Mouse (Mus musculus): ENCODE results near the gene Myo15. TPM values are rescaled to one million over a fixed set of nuclear protein-coding genes. Genes with fewer than 3 reads are reported as not detected.

Gene Myo15
- polyA plus RNA-seq, 1 experiment from 2014 or later, result not detected

- Histone ChIP-seq H3K4me2 (peak within 1 kb of the TSS; percentile 80), H3K36me3 (peaks cover 21% of the 10 kb centered on the region), H3K9ac (peak within 1 kb of the TSS; percentile 80), H3K27me3 (0 out of 2 replicates have a peak, but pooled peaks cover 4% of the 10 kb centered on the region), H3K4me3 (peak within 1 kb of the TSS; percentile 83), H3K9me3 (replicated peaks) (no peaks in the 10 kb centered on the region), H3K27ac (peak within 1 kb of the TSS; percentile 72), H3K4me1 (replicated peaks) (peaks cover 11% of the 10 kb centered on the region)
- peak; percentile 63; the same call in 1 of the 2 replicates for ATAC-seq (replicated peaks; ENCODE audit: insufficient number of reproducible peaks, insufficient read depth, low FRiP score, low read depth)
- WGBS, result 4% methylated on average over 27 of the region's 27 CpGs
Observed at GRCm38 (mm10) chr11:60454080-60454744, 14.9 kb upstream of the Myo15 start, which contains the start of gene Drg2. Gene Drg2, plus strand, starts transcription at chr11:60454591.

- Histone ChIP-seq H3K9ac (peak overlapping the region; percentile 80), H3K36me3 (peaks cover 26% of the 10 kb centered on the region), H3K4me1 (replicated peaks) (peaks cover 11% of the 10 kb centered on the region), H3K4me3 (peak overlapping the region; percentile 83), H3K27ac (peak overlapping the region; percentile 72), H3K9me3 (replicated peaks) (no peaks in the 10 kb centered on the region), H3K27me3 (0 out of 2 replicates have a peak, but pooled peaks cover 4% of the 10 kb centered on the region), H3K4me2 (peak overlapping the region; percentile 80)
- ATAC-seq (replicated peaks; ENCODE audit: insufficient number of reproducible peaks, insufficient read depth, low FRiP score, low read depth), result no peak
- under 1% methylated on average over 17 of the region's 17 CpGs for WGBS
Observed at GRCm38 (mm10) chr11:60454745-60455087, 14.4 kb upstream of the Myo15 start.

- no peak overlapping the region for H3K4me3 ChIP-seq
- 93% methylated on average over 1 of the region's 1 CpGs for WGBS
- H3K4me1 ChIP-seq (replicated peaks), result peaks cover 11% of the 10 kb centered on the region
- H3K27ac ChIP-seq, result no peak overlapping the region
- H3K27me3 ChIP-seq, result no peaks in the 10 kb centered on the region
- H3K36me3 ChIP-seq, result peaks cover 56% of the 10 kb centered on the region
- no peaks in the 10 kb centered on the region for H3K9me3 ChIP-seq (replicated peaks)
- H3K9ac ChIP-seq, result no peak overlapping the region
- ATAC-seq (replicated peaks; ENCODE audit: insufficient number of reproducible peaks, insufficient read depth, low FRiP score, low read depth), result no peak
- H3K4me2 ChIP-seq, result no peak overlapping the region
Observed at GRCm38 (mm10) chr11:60457973-60458372, 11.2 kb upstream of the Myo15 start.

GRCm38 (mm10) chr11:60465943-60466380 is 3.2 kb upstream of the Myo15 start:
- Histone ChIP-seq H3K4me1 (replicated peaks) (no peaks in the 10 kb centered on the region), H3K27me3 (no peaks in the 10 kb centered on the region), H3K9me3 (replicated peaks) (no peaks in the 10 kb centered on the region), H3K27ac (no peak overlapping the region), H3K36me3 (peaks cover 79% of the 10 kb centered on the region), H3K4me2 (no peak overlapping the region), H3K9ac (no peak overlapping the region), H3K4me3 (no peak overlapping the region)
- ATAC-seq (replicated peaks; ENCODE audit: insufficient number of reproducible peaks, insufficient read depth, low FRiP score, low read depth), result no peak
- WGBS, result 87% methylated on average over 2 of the region's 2 CpGs

- H3K27me3 ChIP-seq, result no peaks in the 10 kb centered on the region
- peaks cover 35% of the 10 kb centered on the region for H3K36me3 ChIP-seq
- H3K9me3 ChIP-seq (replicated peaks), result no peaks in the 10 kb centered on the region
- no peak overlapping the region for H3K4me3 ChIP-seq
- no peak for ATAC-seq (replicated peaks; ENCODE audit: insufficient number of reproducible peaks, insufficient read depth, low FRiP score, low read depth)
- 0 out of 2 replicates have a peak, but pooled peaks cover 2% of the 10 kb centered on the region for H3K4me1 ChIP-seq (replicated peaks)
- no peak overlapping the region for H3K9ac ChIP-seq
- no peak overlapping the region for H3K27ac ChIP-seq
- WGBS, result 79% methylated on average over 9 of the region's 9 CpGs
- no peak overlapping the region for H3K4me2 ChIP-seq
Observed at GRCm38 (mm10) chr11:60470743-60471142, 1.6 kb downstream of the Myo15 start.

- H3K4me3 ChIP-seq, result no peak overlapping the region
- no peak overlapping the region for H3K9ac ChIP-seq
- peaks cover 10% of the 10 kb centered on the region; the same call in 1 of the 2 replicates for H3K27me3 ChIP-seq
- H3K9me3 ChIP-seq (replicated peaks), result no peaks in the 10 kb centered on the region
- H3K27ac ChIP-seq, result no peak overlapping the region
- WGBS, result 74% methylated on average over 5 of the region's 5 CpGs
- ATAC-seq (replicated peaks; ENCODE audit: insufficient number of reproducible peaks, insufficient read depth, low FRiP score, low read depth), result no peak
- no peak overlapping the region for H3K4me2 ChIP-seq
- peaks cover 9% of the 10 kb centered on the region for H3K4me1 ChIP-seq (replicated peaks)
- H3K36me3 ChIP-seq, result peaks cover 2% of the 10 kb centered on the region; the same call in 1 of the 2 replicates
Observed at GRCm38 (mm10) chr11:60474534-60474933, 5.4 kb downstream of the Myo15 start.

GRCm38 (mm10) chr11:60475668-60476362 is 6.7 kb downstream of the Myo15 start:
- H3K4me2 ChIP-seq, result no peak overlapping the region
- H3K9me3 ChIP-seq (replicated peaks), result no peaks in the 10 kb centered on the region
- H3K9ac ChIP-seq, result no peak overlapping the region
- H3K36me3 ChIP-seq, result no peaks in the 10 kb centered on the region
- no peak for ATAC-seq (replicated peaks; ENCODE audit: insufficient number of reproducible peaks, insufficient read depth, low FRiP score, low read depth)
- WGBS, result 82% methylated on average over 5 of the region's 5 CpGs
- H3K4me3 ChIP-seq, result no peak overlapping the region
- H3K4me1 ChIP-seq (replicated peaks), result peaks cover 9% of the 10 kb centered on the region
- no peak overlapping the region for H3K27ac ChIP-seq
- peaks cover 20% of the 10 kb centered on the region for H3K27me3 ChIP-seq

- Histone ChIP-seq H3K9ac (no peak overlapping the region), H3K27me3 (peaks cover 20% of the 10 kb centered on the region), H3K4me1 (replicated peaks) (peaks cover 7% of the 10 kb centered on the region), H3K27ac (no peak overlapping the region), H3K4me2 (peak overlapping the region; percentile 57), H3K4me3 (peak overlapping the region; percentile 24), H3K9me3 (replicated peaks) (no peaks in the 10 kb centered on the region), H3K36me3 (no peaks in the 10 kb centered on the region)
- WGBS, result 15% methylated on average over 17 of the region's 17 CpGs
- ATAC-seq (replicated peaks; ENCODE audit: insufficient number of reproducible peaks, insufficient read depth, low FRiP score, low read depth), result 0 out of 2 replicates have a peak, but pooled peaks have one; percentile 10
Observed at GRCm38 (mm10) chr11:60478121-60478520, 9.0 kb downstream of the Myo15 start.

GRCm38 (mm10) chr11:60486267-60486666 is 17.1 kb downstream of the Myo15 start:
- 38% methylated on average over 3 of the region's 3 CpGs for WGBS
- no peak for ATAC-seq (replicated peaks; ENCODE audit: insufficient number of reproducible peaks, insufficient read depth, low FRiP score, low read depth)

GRCm38 (mm10) chr11:60492726-60493125 is 23.6 kb downstream of the Myo15 start:
- H3K4me2 ChIP-seq, result no peak overlapping the region
- no peak overlapping the region for H3K27ac ChIP-seq
- peaks cover 28% of the 10 kb centered on the region for H3K27me3 ChIP-seq
- WGBS, result 79% methylated on average over 5 of the region's 5 CpGs
- no peak for ATAC-seq (replicated peaks; ENCODE audit: insufficient number of reproducible peaks, insufficient read depth, low FRiP score, low read depth)
- H3K4me3 ChIP-seq, result no peak overlapping the region
- no peaks in the 10 kb centered on the region for H3K9me3 ChIP-seq (replicated peaks)
- no peaks in the 10 kb centered on the region for H3K4me1 ChIP-seq (replicated peaks)
- H3K36me3 ChIP-seq, result no peaks in the 10 kb centered on the region
- no peak overlapping the region for H3K9ac ChIP-seq

More at GRCm38 (mm10) chr11:60486267-60486666, 17.1 kb downstream of the Myo15 start:
- Histone ChIP-seq H3K9me3 (replicated peaks) (no peaks in the 10 kb centered on the region), H3K36me3 (no peaks in the 10 kb centered on the region), H3K27ac (no peak overlapping the region), H3K27me3 (no peaks in the 10 kb centered on the region), H3K4me3 (no peak overlapping the region), H3K4me1 (replicated peaks) (no peaks in the 10 kb centered on the region), H3K4me2 (no peak overlapping the region), H3K9ac (no peak overlapping the region)

GRCm38 (mm10) chr11:60495692-60496091 is 26.6 kb downstream of the Myo15 start:
- Histone ChIP-seq H3K4me2 (no peak overlapping the region), H3K27ac (no peak overlapping the region), H3K27me3 (peaks cover 28% of the 10 kb centered on the region), H3K9me3 (replicated peaks) (no peaks in the 10 kb centered on the region), H3K4me1 (replicated peaks) (no peaks in the 10 kb centered on the region), H3K4me3 (no peak overlapping the region), H3K9ac (no peak overlapping the region), H3K36me3 (no peaks in the 10 kb centered on the region)
- 61% methylated on average over 2 of the region's 2 CpGs for WGBS
- ATAC-seq (replicated peaks; ENCODE audit: insufficient number of reproducible peaks, insufficient read depth, low FRiP score, low read depth), result no peak

Data from heart, embryonic 15.5 days (tissue).